Mouse (Mus musculus): ENCODE measurements around the gene Nop16. TPM values are rescaled to one million over a fixed set of nuclear protein-coding genes. Genes with fewer than 3 reads are reported as not detected.

The Nop16 gene
- total and polyA plus RNA-seq, 2 experiments from 2014 or later, result 19.7 to 53.0 TPM

GRCm38 (mm10) chr13:54574854-54575481, 14.9 kb downstream of the Nop16 start, which contains the start of gene Arl10:
Arl10 (plus strand) TSS chr13:54575015.
- H3K9me3 ChIP-seq (ENCODE audit: low read length), result no peaks in the 10 kb centered on the region
- DNase-seq (ENCODE audit: low spot score) (peak; percentile 88), ATAC-seq (peak; percentile 93)
- TF ChIP-seq CTCF (IDR thresholded peaks at IDR 0.05; ENCODE audit: low read depth), result no peak
- H3K4me1 ChIP-seq (ENCODE audit: insufficient read depth, low read length), result peaks cover 10% of the 10 kb centered on the region; the same call in 1 of the 2 replicates
- H3K36me3 ChIP-seq (ENCODE audit: insufficient read depth, low read length), result peaks cover 6% of the 10 kb centered on the region; the same call in 1 of the 2 replicates
- H3K4me2 ChIP-seq (ENCODE audit: low read depth, low read length), result peak within 1 kb of the TSS; percentile 98
- peak within 1 kb of the TSS; percentile 95 for H3K9ac ChIP-seq (replicated peaks; ENCODE audit: low read length)
- peak within 1 kb of the TSS; percentile 97 for H3K4me3 ChIP-seq (ENCODE audit: low read length)
- under 1% methylated on average over 55 of the region's 55 CpGs for WGBS
- no peaks in the 10 kb centered on the region for H3K27me3 ChIP-seq (ENCODE audit: insufficient read depth, low read length)
- peak within 1 kb of the TSS; percentile 85 for H3K27ac ChIP-seq

GRCm38 (mm10) chr13:54572621-54573020, 17.3 kb downstream of the Nop16 start:
- 87% methylated on average over 4 of the region's 4 CpGs for WGBS
- no peaks in the 10 kb centered on the region for H3K27me3 ChIP-seq (ENCODE audit: insufficient read depth, low read length)
- H3K9ac ChIP-seq (replicated peaks; ENCODE audit: low read length), result no peak overlapping the region
- no peaks in the 10 kb centered on the region for H3K36me3 ChIP-seq (ENCODE audit: insufficient read depth, low read length)
- H3K4me3 ChIP-seq (ENCODE audit: low read length), result no peak overlapping the region
- DNase-seq (ENCODE audit: low spot score) (no peak), ATAC-seq (no peak)
- no peak overlapping the region for H3K27ac ChIP-seq
- no peaks in the 10 kb centered on the region for H3K9me3 ChIP-seq (ENCODE audit: low read length)
- TF ChIP-seq CTCF (IDR thresholded peaks at IDR 0.05; ENCODE audit: low read depth), result no peak
- no peak overlapping the region for H3K4me2 ChIP-seq (ENCODE audit: low read depth, low read length)
- H3K4me1 ChIP-seq (ENCODE audit: insufficient read depth, low read length), result peaks cover 10% of the 10 kb centered on the region; the same call in 1 of the 2 replicates

- TF ChIP-seq CTCF (IDR thresholded peaks at IDR 0.05; ENCODE audit: low read depth), result no peak
- no peak overlapping the region for H3K4me3 ChIP-seq (ENCODE audit: low read length)
- peaks cover 7% of the 10 kb centered on the region; the same call in 1 of the 2 replicates for H3K4me1 ChIP-seq (ENCODE audit: insufficient read depth, low read length)
- no peak overlapping the region for H3K4me2 ChIP-seq (ENCODE audit: low read depth, low read length)
- WGBS, result 22% methylated on average over 2 of the region's 2 CpGs
- no peak for ATAC-seq
- no peak overlapping the region for H3K9ac ChIP-seq (replicated peaks; ENCODE audit: low read length)
- no peaks in the 10 kb centered on the region for H3K9me3 ChIP-seq (ENCODE audit: low read length)
- H3K27ac ChIP-seq, result peak overlapping the region; percentile 36; the same call in 1 of the 2 replicates
- no peaks in the 10 kb centered on the region for H3K36me3 ChIP-seq (ENCODE audit: insufficient read depth, low read length)
- H3K27me3 ChIP-seq (ENCODE audit: insufficient read depth, low read length), result no peaks in the 10 kb centered on the region
- peak; percentile 60 for DNase-seq (ENCODE audit: low spot score)
Observed at GRCm38 (mm10) chr13:54571637-54572036, 18.3 kb downstream of the Nop16 start.

DNA sequence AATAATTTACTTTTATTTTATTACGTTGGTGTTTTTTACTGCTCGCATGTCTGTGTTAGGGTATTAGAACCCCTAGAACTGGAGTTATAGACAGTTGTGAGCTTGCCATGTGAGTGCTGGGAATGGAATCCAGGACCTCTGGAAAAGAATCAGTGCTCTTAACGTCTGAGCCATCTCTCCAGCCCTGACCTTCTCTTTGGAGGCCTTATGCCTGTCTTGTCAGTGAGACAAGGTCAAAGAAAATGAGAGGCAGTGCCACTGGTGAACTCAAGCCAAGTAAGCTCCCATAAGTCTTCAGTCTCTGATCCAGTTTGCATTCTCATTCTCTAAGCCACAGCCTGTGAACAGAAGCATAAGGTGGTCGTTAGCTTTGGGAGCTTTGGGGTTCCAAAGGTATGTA, 19.2 kb downstream of the Nop16 start:
- WGBS, result 69% methylated on average over 4 of the region's 4 CpGs
- ATAC-seq (no peak), DNase-seq (ENCODE audit: low spot score) (no peak)
- Histone ChIP-seq H3K4me1 (ENCODE audit: insufficient read depth, low read length) (peaks cover 2% of the 10 kb centered on the region; the same call in 1 of the 2 replicates), H3K27me3 (ENCODE audit: insufficient read depth, low read length) (no peaks in the 10 kb centered on the region), H3K9me3 (ENCODE audit: low read length) (no peaks in the 10 kb centered on the region), H3K36me3 (ENCODE audit: insufficient read depth, low read length) (no peaks in the 10 kb centered on the region), H3K27ac (no peak overlapping the region), H3K4me3 (ENCODE audit: low read length) (no peak overlapping the region), H3K4me2 (ENCODE audit: low read depth, low read length) (no peak overlapping the region), H3K9ac (replicated peaks; ENCODE audit: low read length) (no peak overlapping the region)
- no peak for TF ChIP-seq CTCF (IDR thresholded peaks at IDR 0.05; ENCODE audit: low read depth)

GRCm38 (mm10) chr13:54569282-54569681, 20.6 kb downstream of the Nop16 start:
- H3K9me3 ChIP-seq (ENCODE audit: low read length), result no peaks in the 10 kb centered on the region
- DNase-seq (ENCODE audit: low spot score) (no peak), ATAC-seq (no peak)
- WGBS, result 42% methylated on average over 1 of the region's 1 CpGs
- no peak overlapping the region for H3K4me3 ChIP-seq (ENCODE audit: low read length)
- no peak overlapping the region for H3K27ac ChIP-seq
- H3K36me3 ChIP-seq (ENCODE audit: insufficient read depth, low read length), result no peaks in the 10 kb centered on the region
- H3K9ac ChIP-seq (replicated peaks; ENCODE audit: low read length), result no peak overlapping the region
- TF ChIP-seq CTCF (IDR thresholded peaks at IDR 0.05; ENCODE audit: low read depth), result no peak
- H3K27me3 ChIP-seq (ENCODE audit: insufficient read depth, low read length), result no peaks in the 10 kb centered on the region
- no peak overlapping the region for H3K4me2 ChIP-seq (ENCODE audit: low read depth, low read length)
- H3K4me1 ChIP-seq (ENCODE audit: insufficient read depth, low read length), result no peaks in the 10 kb centered on the region

DNA sequence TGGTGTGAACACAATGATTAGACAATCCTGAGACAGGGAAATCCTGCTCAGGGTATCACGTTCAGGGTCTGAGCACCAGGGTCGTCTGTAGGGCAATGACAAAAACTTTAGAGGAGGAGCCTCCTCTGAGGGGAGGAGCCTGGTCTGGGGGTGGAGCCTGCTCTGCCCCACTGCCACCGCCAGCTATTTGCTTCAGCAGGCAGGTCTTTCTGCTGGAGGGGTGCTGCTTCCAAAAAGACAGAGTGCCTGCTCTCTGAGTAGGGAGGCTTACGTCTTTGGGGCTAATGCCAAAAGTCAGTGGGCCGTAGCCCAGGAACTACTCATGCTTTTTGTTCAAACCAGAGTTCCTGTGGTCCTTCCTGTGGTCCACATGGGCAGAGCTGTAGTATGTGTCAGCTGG, 21.5 kb downstream of the Nop16 start:
- H3K4me2 ChIP-seq (ENCODE audit: low read depth, low read length), result no peak overlapping the region
- H3K27me3 ChIP-seq (ENCODE audit: insufficient read depth, low read length), result no peaks in the 10 kb centered on the region
- peaks cover 5% of the 10 kb centered on the region; the same call in 1 of the 2 replicates for H3K4me1 ChIP-seq (ENCODE audit: insufficient read depth, low read length)
- no peaks in the 10 kb centered on the region for H3K9me3 ChIP-seq (ENCODE audit: low read length)
- ATAC-seq (no peak), DNase-seq (ENCODE audit: low spot score) (no peak)
- no peak overlapping the region for H3K9ac ChIP-seq (replicated peaks; ENCODE audit: low read length)
- no peak overlapping the region for H3K27ac ChIP-seq
- no peaks in the 10 kb centered on the region for H3K36me3 ChIP-seq (ENCODE audit: insufficient read depth, low read length)
- no peak overlapping the region for H3K4me3 ChIP-seq (ENCODE audit: low read length)
- no peak for TF ChIP-seq CTCF (IDR thresholded peaks at IDR 0.05; ENCODE audit: low read depth)
- 39% methylated on average over 5 of the region's 5 CpGs for WGBS
